Mouse (Mus musculus): ENCODE measurements around the gene Krt42. TPM values are rescaled to one million over a fixed set of nuclear protein-coding genes. Genes with fewer than 3 reads are reported as not detected.
"Not testable (repeated sequence)": the region's sequence is repeated elsewhere in the genome, so short reads cannot be mapped to it uniquely, and the experiment has no call there.

The Krt42 gene
- polyA plus RNA-seq, 1 experiment from 2014 or later = not detected

DNA sequence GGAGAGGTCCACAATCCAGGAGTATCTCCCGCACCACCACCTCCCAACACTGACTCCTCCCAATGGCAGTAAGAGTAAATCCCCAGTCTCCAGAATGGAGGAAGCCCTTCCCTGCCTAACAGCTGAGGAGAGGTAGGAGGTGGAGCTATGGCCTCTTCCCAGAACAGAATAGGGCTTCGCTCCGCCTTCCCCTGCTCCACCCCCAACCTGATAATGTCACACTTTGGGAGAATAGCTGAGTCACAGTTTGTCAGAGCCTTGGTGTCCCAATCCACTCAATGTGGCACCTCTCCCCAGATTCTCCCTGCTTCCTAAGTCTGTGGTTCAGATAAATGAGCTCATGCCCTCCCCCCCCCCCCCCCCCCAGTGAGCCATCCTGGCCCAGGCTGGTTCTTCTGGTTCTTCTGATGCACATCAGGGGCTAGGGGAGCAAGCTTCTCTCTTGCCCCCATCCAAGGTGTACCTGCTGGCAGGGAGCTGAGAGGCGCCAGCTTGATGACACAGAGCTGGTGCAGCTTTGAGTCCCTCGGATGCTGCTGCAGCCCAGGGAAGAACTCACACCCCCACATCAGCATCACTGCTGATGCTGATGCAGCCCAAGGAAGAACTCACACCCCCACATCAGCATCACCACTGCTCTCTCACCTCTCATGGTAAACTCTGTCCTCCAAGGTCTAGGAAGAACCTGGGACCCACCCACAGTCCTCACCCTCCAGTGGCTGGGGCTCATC, 15.1 kb downstream of the Krt42 start:
- Histone ChIP-seq H3K9ac (no peak overlapping the region), H3K27ac (no peak overlapping the region), H3K4me2 (no peak overlapping the region), H3K4me3 (replicated peaks) (no peak overlapping the region), H3K9me3 (replicated peaks) (no peaks in the 10 kb centered on the region), H3K27me3 (no peaks in the 10 kb centered on the region), H3K36me3 (no peaks in the 10 kb centered on the region), H3K4me1 (replicated peaks) (no peaks in the 10 kb centered on the region; the same call in 1 of the 2 replicates)
- peak; percentile 16 for DNase-seq
- peak; percentile 69 for ATAC-seq (ENCODE audit: low read depth)
- 48% methylated on average over 5 of the region's 5 CpGs for WGBS (ENCODE audit: insufficient replicate concordance)

DNA sequence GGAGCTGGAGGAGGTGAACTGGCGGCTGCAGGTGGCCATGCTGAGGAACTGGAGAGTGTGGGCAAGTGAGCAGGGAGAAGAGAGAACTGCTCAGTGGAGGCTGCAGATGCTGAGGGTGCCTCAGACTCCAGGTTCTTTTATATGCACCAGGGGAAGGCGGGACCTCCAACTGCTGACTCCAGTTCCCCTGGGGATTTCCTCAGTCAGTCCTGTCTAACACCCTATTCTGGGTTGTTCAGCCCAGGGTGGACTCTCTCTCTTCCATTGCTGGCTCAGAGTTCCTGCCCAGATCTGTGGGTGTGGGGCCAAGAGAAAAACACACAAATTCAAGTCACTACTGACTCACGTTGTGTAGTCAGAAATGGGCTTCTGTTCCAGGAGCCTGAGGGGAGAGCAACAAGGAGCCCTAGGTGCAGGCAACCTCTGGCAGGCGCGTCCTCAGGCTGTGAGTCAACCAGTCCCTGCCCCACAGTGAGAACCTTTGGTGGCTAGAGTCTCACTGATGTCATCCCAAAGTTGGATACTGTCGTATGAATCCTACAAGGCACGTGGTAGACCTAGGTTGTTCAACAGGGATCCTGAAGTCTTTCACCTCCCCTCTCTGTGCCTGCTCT, 20.7 kb downstream of the Krt42 start, which contains the start of gene Krt16:
Krt16 (minus strand) TSS at position 51 of the 614 bp plus-strand sequence.
- no peaks in the 10 kb centered on the region for H3K4me1 ChIP-seq (replicated peaks)
- H3K9ac ChIP-seq = no peak within 1 kb of the TSS
- ATAC-seq (ENCODE audit: low read depth) (no peak), DNase-seq (no peak)
- WGBS (ENCODE audit: insufficient replicate concordance) = 63% methylated on average over 7 of the region's 7 CpGs
- H3K27ac ChIP-seq = no peak within 1 kb of the TSS
- no peak within 1 kb of the TSS for H3K4me2 ChIP-seq
- no peaks in the 10 kb centered on the region for H3K36me3 ChIP-seq
- no peaks in the 10 kb centered on the region for H3K27me3 ChIP-seq
- H3K4me3 ChIP-seq (replicated peaks) = no peak within 1 kb of the TSS
- H3K9me3 ChIP-seq (replicated peaks) = no peaks in the 10 kb centered on the region

DNA sequence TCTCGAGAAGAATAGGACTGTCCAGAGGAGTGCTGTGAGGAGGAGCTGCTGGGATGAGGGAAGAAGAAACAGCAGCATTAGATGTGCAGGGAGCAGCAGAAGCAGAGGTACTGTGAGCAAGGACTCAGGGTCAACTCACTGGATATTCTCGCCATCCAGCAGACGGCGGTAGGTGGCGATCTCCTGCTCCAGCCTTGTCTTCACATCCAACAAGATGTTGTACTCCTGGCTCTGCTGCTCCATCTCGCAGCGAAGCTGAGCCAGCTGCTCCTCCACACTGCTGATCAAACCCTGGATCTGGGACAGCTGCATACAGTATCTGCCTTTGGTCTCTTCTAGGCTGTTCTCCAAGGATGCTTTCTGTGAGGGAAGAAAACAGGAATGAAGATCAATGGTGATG, 23.2 kb downstream of the Krt42 start:
- H3K4me1 ChIP-seq (replicated peaks); ATAC-seq (ENCODE audit: low read depth); H3K27ac ChIP-seq: not testable (repeated sequence)

DNA sequence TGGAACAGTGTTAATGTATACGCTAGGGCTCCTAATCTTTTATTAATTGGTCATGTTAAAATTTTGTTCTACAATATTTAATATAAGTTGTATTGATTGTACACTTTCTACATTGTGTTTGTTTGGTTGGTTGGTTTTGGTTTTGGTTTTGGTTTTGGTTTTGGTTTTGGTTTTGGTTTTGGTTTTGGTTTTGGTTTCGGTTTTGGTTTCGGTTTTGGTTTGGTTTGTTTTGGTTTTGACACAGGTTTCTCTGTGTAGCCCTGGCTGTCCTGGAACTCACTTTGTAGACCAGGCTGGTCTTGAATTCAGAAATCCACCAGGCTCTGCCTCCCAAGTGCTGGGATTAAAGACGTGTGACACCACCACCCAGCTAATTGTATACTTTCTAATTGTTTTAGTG, 29.4 kb downstream of the Krt42 start:
- H3K27me3 ChIP-seq; H3K27ac ChIP-seq; H3K4me3 ChIP-seq (replicated peaks); H3K9me3 ChIP-seq (replicated peaks); H3K9ac ChIP-seq; H3K4me1 ChIP-seq (replicated peaks); H3K36me3 ChIP-seq; DNase-seq; ATAC-seq (ENCODE audit: low read depth); H3K4me2 ChIP-seq: not testable (repeated sequence)
- WGBS (ENCODE audit: insufficient replicate concordance) = 73% methylated on average over 4 of the region's 4 CpGs

More for the DNA sequence above, 23.2 kb downstream of the Krt42 start:
- WGBS (ENCODE audit: insufficient replicate concordance) = 49% methylated on average over 7 of the region's 7 CpGs
- not testable (repeated sequence) for H3K4me3 ChIP-seq (replicated peaks); H3K9ac ChIP-seq; DNase-seq; H3K9me3 ChIP-seq (replicated peaks); H3K4me2 ChIP-seq; H3K27me3 ChIP-seq; H3K36me3 ChIP-seq

DNA sequence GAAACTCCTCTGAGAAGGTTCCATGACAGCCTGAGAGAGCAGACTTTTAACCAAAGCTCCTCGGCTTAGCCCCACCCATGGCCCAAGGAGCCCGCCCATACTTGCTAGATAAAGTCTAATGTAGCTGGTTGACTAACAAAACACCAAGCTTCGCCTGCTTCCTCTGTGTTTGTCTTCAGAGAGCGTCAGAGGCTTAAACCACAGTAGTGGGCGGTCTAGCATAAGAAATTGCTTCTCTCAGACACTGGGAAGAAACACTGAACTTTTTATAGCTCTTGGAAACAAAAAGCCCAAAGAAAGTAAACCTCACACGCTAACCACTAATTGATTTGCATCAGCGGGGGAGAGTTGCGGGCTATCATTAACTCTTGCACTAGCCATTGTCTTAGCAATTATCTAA, 47.9 kb downstream of the Krt42 start:
- Histone ChIP-seq H3K27me3 (no peaks in the 10 kb centered on the region), H3K27ac (no peak overlapping the region)
- WGBS (ENCODE audit: insufficient replicate concordance) = 48% methylated on average over 8 of the region's 8 CpGs

DNA sequence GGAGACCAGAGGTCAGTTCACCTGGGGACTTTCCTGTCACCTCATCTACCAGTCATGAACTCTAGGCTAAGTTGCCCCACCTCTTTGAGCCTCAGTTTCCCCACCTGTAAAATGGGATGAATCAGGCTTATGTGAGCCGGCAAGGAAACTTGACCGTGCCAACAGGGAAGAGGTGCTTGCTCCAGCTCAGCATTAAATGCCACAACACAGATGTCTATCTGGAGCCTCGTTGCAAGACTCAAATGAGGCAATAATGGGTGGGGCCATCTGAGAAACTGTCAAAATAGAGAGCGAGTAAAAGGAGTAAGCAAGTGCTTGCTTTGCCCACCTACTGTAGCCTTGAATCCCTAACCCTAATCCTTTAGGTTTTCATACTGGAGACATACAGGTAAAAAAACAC, 50.4 kb downstream of the Krt42 start:
- no peak overlapping the region for H3K4me2 ChIP-seq
- H3K27me3 ChIP-seq = no peaks in the 10 kb centered on the region
- H3K9me3 ChIP-seq (replicated peaks) = no peaks in the 10 kb centered on the region
- no peak for ATAC-seq (ENCODE audit: low read depth)
- H3K36me3 ChIP-seq = no peaks in the 10 kb centered on the region
- WGBS (ENCODE audit: insufficient replicate concordance) = 59% methylated on average over 4 of the region's 4 CpGs
- H3K4me1 ChIP-seq (replicated peaks) = no peaks in the 10 kb centered on the region
- no peak overlapping the region for H3K9ac ChIP-seq
- H3K27ac ChIP-seq = no peak overlapping the region
- no peak overlapping the region for H3K4me3 ChIP-seq (replicated peaks)
- DNase-seq = no peak

More for the DNA sequence above, 47.9 kb downstream of the Krt42 start:
- no peak overlapping the region for H3K4me3 ChIP-seq (replicated peaks)
- H3K9me3 ChIP-seq (replicated peaks) = no peaks in the 10 kb centered on the region
- H3K36me3 ChIP-seq = no peaks in the 10 kb centered on the region
- H3K4me2 ChIP-seq = no peak overlapping the region
- no peak overlapping the region for H3K9ac ChIP-seq
- H3K4me1 ChIP-seq (replicated peaks) = no peaks in the 10 kb centered on the region
- ATAC-seq (ENCODE audit: low read depth) (no peak), DNase-seq (no peak)

Other genes with a start within 250 kb of the Krt42 start
- not detected in 2 replicates for gene Krt33b, start 240.0 kb downstream of the Krt42 start, polyA plus RNA-seq (2015; fragmentation: Nextera tagmentation; extraction: Ambion mirVana)
- not detected in 2 replicates for gene Krt34, start 228.3 kb downstream of the Krt42 start, polyA plus RNA-seq (2015; fragmentation: Nextera tagmentation; extraction: Ambion mirVana)
- not detected in 2 replicates for gene Krt31, start 219.3 kb downstream of the Krt42 start, polyA plus RNA-seq (2015; fragmentation: Nextera tagmentation; extraction: Ambion mirVana)
- not detected in 2 replicates for gene Krt32, start 181.6 kb downstream of the Krt42 start, polyA plus RNA-seq (2015; fragmentation: Nextera tagmentation; extraction: Ambion mirVana)
- gene Krt35, start 173.6 kb downstream of the Krt42 start, polyA plus RNA-seq (2015; fragmentation: Nextera tagmentation; extraction: Ambion mirVana) = not detected in 2 replicates
- gene Krt36, start 164.2 kb downstream of the Krt42 start, polyA plus RNA-seq (2015; fragmentation: Nextera tagmentation; extraction: Ambion mirVana) = not detected in 2 replicates
- 0.10 and 0.20 TPM in 2 replicates for gene Krt13, start 148.3 kb downstream of the Krt42 start, polyA plus RNA-seq (2015; fragmentation: Nextera tagmentation; extraction: Ambion mirVana)
- 1.5 and 2.1 TPM in 2 replicates for gene Krt15, start 133.9 kb downstream of the Krt42 start, polyA plus RNA-seq (2015; fragmentation: Nextera tagmentation; extraction: Ambion mirVana)
- gene Krt19, start 121.2 kb downstream of the Krt42 start, polyA plus RNA-seq (2015; fragmentation: Nextera tagmentation; extraction: Ambion mirVana) = 2.6 and 4.3 TPM in 2 replicates
- not detected in 2 replicates for gene Krt9, start 76.6 kb downstream of the Krt42 start, polyA plus RNA-seq (2015; fragmentation: Nextera tagmentation; extraction: Ambion mirVana)
- gene Krt14, start 62.3 kb downstream of the Krt42 start, polyA plus RNA-seq (2015; fragmentation: Nextera tagmentation; extraction: Ambion mirVana) = 0.90 and 1.0 TPM in 2 replicates
- gene Krt16, start 21.0 kb downstream of the Krt42 start, polyA plus RNA-seq (2015; fragmentation: Nextera tagmentation; extraction: Ambion mirVana) = not detected in 2 replicates
- gene Krt17, start 8.8 kb downstream of the Krt42 start, polyA plus RNA-seq (2015; fragmentation: Nextera tagmentation; extraction: Ambion mirVana) = 0.41 and 0.62 TPM in 2 replicates
- 1,883 and 1,943 TPM in 2 replicates for gene Eif1, start 50.0 kb upstream of the Krt42 start, polyA plus RNA-seq (2015; fragmentation: Nextera tagmentation; extraction: Ambion mirVana)
- gene Gast, start 64.5 kb upstream of the Krt42 start, polyA plus RNA-seq (2015; fragmentation: Nextera tagmentation; extraction: Ambion mirVana) = not detected in 2 replicates
- gene Hap1, start 86.3 kb upstream of the Krt42 start, polyA plus RNA-seq (2015; fragmentation: Nextera tagmentation; extraction: Ambion mirVana) = 0.37 and 0.50 TPM in 2 replicates
- 13.2 and 15.5 TPM in 2 replicates for gene Jup, start 127.9 kb upstream of the Krt42 start, polyA plus RNA-seq (2015; fragmentation: Nextera tagmentation; extraction: Ambion mirVana)
- gene P3h4, start 145.0 kb upstream of the Krt42 start, polyA plus RNA-seq (2015; fragmentation: Nextera tagmentation; extraction: Ambion mirVana) = 5.8 and 6.0 TPM in 2 replicates
- gene Fkbp10, start 145.8 kb upstream of the Krt42 start, polyA plus RNA-seq (2015; fragmentation: Nextera tagmentation; extraction: Ambion mirVana) = 11.8 and 13.1 TPM in 2 replicates
- 25.1 and 27.6 TPM in 2 replicates for gene Nt5c3b, start 171.9 kb upstream of the Krt42 start, polyA plus RNA-seq (2015; fragmentation: Nextera tagmentation; extraction: Ambion mirVana)
- gene Klhl10, start 172.0 kb upstream of the Krt42 start, polyA plus RNA-seq (2015; fragmentation: Nextera tagmentation; extraction: Ambion mirVana) = 0.08 and 0.24 TPM in 2 replicates
- gene Klhl11, start 202.9 kb upstream of the Krt42 start, polyA plus RNA-seq (2015; fragmentation: Nextera tagmentation; extraction: Ambion mirVana) = 2.4 and 2.6 TPM in 2 replicates

Data from liver, embryonic 13.5 days (tissue).